Mouse (Mus musculus): ENCODE results near the gene Nod2.
A peak's percentile ranks its signal among the peaks of the same experiment; 100 is the strongest.

The Nod2 gene

GRCm38 (mm10) chr8:88646837-88647778, at the start of gene Nod2:
Nod2 (plus strand) TSS chr8:88647315.
- DNase-seq (ENCODE audit: low spot score), result peak; percentile 53

- DNase-seq (ENCODE audit: low spot score), result no peak
These were observed 48.5 kb upstream of the Nod2 start for GRCm38 (mm10) chr8:88598578-88598977.

DNA sequence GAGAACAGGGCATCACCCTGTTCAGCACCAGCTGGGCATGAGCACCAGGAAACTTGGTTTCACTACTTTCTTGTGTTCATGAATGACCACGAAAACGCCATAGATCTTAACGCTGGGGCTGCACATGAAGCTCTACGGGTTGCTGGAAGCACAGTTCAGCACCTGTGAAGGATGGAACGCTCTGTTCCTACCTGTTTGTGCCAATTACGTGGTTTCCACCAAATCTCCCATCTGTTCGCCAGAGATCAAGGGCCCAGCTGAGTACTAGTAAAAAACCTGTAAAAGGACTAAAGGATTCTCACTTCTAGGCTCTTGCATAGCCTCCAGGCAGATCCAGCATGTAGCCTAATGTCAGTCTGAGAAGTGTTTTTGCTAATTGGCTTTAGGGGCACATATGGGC, 47.6 kb upstream of the Nod2 start:
- no peak for DNase-seq (ENCODE audit: low spot score)

- no peak for DNase-seq (ENCODE audit: low spot score)
These were observed 43.6 kb upstream of the Nod2 start for GRCm38 (mm10) chr8:88603446-88603989.

- no peak for DNase-seq (ENCODE audit: low spot score)
These were observed 42.8 kb upstream of the Nod2 start for GRCm38 (mm10) chr8:88604065-88605038.

GRCm38 (mm10) chr8:88605361-88606040, 41.6 kb upstream of the Nod2 start:
- DNase-seq (ENCODE audit: low spot score), result no peak

GRCm38 (mm10) chr8:88609036-88609435, 38.1 kb upstream of the Nod2 start:
- DNase-seq (ENCODE audit: low spot score), result no peak

- DNase-seq (ENCODE audit: low spot score), result no peak
These were observed 36.8 kb upstream of the Nod2 start for GRCm38 (mm10) chr8:88610271-88610670.

DNA sequence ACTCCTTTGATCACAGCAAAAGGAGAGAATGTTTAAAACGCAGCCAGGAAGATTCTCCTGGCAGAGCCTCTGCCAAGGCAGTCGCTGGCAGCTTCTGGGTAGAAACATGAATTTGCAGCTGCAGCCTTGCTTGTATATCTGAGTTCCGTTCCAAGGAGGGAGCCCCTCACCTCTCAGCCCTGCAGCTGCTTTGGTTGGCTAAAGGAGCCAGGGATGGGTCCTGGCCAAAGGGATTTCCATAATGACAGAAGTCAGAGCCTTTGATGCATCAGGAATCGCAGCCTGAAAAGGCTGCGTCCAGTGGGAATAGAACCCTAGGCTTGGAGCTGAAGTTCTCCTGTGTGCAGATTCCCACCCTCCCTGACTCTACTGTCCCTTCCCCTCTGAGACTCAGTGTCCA, 32.1 kb upstream of the Nod2 start:
- no peak for DNase-seq (ENCODE audit: low spot score)

- DNase-seq (ENCODE audit: low spot score), result no peak
These were observed 28.5 kb upstream of the Nod2 start for GRCm38 (mm10) chr8:88618612-88619011.

- no peak for DNase-seq (ENCODE audit: low spot score)
These were observed 27.6 kb upstream of the Nod2 start for GRCm38 (mm10) chr8:88619513-88619912.

DNA sequence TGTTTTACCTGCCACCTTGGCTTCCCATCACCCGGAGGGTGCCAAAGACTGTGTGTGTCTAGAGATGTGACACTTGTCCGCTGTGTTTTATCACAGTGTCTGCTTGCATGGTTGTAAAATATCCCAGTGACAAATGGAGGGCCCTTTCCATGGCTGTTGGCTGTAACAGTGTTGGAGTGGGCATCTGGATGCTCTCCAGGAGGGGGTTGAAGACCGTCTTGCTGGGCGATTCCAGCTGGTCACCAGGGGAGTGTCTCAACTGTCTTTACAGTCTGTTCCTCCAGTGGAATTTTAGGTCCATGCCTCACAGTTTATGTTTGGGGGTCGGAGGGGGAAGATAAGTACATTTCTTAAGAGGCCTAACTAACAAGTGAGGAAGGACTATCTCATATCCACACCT, 26.2 kb upstream of the Nod2 start:
- DNase-seq (ENCODE audit: low spot score), result no peak

DNA sequence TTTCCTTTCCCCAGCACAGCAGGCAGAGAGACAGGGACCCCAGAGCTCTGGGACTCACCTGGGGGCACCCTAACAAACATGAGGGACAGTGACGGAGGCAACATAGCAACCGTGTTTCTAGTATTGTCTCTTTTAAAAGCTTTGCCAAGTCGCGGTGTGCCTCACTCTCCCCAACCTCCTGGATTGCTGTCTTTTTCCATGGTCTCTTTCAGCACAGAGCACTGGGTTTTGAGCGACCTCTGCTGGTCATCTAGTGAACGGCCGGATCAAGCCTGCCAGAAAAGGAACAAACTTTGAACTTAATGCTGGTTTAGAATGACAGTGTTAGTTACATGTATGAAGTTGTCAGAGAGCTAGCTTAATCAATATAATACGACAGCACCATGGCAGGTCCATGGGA, 25.7 kb upstream of the Nod2 start:
- DNase-seq (ENCODE audit: low spot score), result peak; percentile 58

DNA sequence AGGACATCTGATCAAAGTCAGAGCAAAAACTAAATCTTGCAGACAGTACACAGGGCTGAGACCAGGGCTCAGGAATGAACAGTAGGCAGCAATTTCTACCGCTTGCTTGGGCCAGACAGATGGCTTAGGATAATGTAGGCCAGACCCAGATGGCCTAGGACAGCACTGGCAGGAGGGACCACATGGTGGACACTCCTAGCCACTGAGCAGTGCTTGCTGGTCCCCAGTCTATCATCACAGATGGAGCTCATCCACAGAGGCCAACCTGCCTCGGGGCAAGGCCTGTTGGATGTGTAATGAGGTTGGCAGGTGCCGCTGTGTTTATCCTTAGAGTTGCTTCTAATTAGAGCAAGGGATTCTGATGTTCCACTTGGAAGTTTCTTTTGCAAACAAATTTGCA, 23.8 kb upstream of the Nod2 start:
- no peak for DNase-seq (ENCODE audit: low spot score)

DNA sequence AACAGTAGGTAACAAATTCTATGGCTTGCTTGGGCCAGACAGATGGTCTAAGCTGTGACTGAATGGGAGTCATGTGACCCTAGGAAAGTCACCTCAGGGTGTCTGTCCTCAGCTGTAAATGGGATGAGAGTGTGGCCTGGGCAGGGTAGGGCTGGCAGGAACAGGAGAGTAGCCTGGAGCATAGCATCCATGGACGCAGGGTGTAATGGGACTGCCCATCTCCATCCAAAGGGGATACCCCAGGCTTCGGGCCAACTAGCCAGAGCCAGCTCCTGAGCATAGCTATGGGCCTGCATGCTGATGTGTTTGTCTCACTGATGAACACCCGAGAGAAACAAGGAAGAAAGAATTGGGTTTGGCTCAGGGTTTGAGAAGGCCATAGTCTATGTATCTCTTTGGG, 22.8 kb upstream of the Nod2 start:
- no peak for DNase-seq (ENCODE audit: low spot score)

DNA sequence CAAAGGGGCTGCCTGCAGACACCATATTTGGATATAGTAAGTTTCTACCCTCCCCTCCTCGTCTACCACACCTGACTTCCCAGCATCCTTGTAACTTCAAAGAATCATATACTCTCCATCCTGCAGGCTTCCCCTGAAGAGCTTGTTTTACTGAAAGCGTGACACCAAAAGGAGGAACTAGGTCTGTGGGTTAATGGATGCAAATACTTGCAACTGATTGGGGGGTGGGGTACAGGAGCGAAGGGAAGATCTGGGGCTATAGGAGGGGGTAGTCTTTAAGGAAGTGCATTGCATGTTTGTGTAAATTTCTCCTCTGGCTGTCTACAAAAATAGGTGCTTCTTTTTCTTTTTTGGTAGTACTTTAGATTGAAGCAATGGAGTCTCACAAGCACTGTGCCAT, 20.7 kb upstream of the Nod2 start:
- DNase-seq (ENCODE audit: low spot score), result no peak

- peak; percentile 28 for DNase-seq (ENCODE audit: low spot score)
These were observed 20.2 kb upstream of the Nod2 start for GRCm38 (mm10) chr8:88626940-88627264.

GRCm38 (mm10) chr8:88627265-88627991, 19.7 kb upstream of the Nod2 start:
- peak; percentile 44 for DNase-seq (ENCODE audit: low spot score)

DNA sequence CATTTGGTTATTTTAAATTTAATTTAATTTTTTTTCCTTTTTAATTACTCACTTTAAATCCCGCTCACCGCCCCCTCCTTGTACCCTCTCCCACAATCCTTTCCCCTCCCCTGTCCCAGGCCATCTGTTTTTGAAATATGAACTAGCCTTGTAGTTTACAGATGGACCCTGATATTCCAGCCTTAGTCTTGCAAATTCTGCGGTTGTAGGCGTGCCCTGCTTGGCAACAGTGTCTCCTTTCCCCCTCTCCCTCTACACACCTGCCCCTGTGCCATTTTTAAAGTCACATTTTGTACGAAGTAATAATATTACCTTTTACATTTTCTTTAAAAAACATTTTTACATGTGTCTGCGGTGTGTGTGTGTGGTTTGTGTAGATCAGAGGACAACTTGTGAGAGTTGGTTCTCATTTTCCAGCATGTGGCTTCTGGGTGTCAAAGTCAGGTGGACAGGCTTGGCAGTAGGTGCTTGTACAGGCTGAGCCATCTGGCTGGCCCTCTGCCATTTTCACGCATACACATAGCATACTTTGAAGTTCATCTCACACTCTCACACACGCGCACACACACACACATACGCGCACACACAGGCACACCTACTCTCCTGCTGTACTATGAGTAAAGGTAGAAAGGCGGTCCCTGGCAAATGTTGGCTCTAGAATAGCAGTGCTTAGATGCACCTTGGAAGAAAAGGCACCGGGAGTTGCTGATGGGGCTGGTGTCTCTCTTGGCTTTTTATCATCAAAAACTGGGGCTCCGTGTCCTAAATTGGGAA, 18.9 kb upstream of the Nod2 start:
- no peak for DNase-seq (ENCODE audit: low spot score)

- DNase-seq (ENCODE audit: low spot score), result no peak
These were observed 16.9 kb upstream of the Nod2 start for GRCm38 (mm10) chr8:88630225-88630624.

DNA sequence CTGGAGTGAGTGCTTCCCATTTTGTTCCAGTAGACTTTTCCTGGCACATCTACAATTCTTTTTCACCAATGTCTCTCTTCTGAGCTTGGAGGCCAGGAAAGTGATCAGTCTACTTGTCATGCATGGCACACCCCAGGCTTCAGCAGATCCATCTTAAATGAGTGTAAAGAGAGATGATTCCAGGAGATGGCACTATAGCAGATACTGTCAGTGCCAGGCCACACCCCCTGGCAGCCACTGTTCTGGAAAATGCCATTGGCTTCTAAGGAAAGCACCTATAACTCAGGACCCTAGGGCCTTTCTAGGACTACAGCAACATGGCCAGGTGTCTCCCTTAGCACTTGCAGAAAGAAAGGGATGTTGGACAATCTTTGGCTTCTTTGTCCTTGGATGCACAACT, 16.0 kb upstream of the Nod2 start:
- no peak for DNase-seq (ENCODE audit: low spot score)
